Mouse (Mus musculus) liver, embryonic 14.5 days (tissue): ENCODE results near the gene Katna1. TPM values are rescaled to one million over a fixed set of nuclear protein-coding genes. Genes with fewer than 3 reads are reported as not detected.
"Not testable (repeated sequence)": the region's sequence is repeated elsewhere in the genome, so short reads cannot be mapped to it uniquely, and the experiment has no call there.

Experiments used
- ATAC-seq: fragments of 200-750 bp; cut with Nextera tagmentation; 2 replicates; pipeline ENCODE4 v1.8.0; 2017; ENCODE audit warnings: moderate number of reproducible peaks, mild to moderate bottlenecking, moderate library complexity; ENCODE audit not compliant: insufficient read depth
- DNase-seq, 3 experiments: peaks; one replicate each; pipeline ENCODE4 v3.0.0-alpha.2; 2012 to 2013; ENCODE audit warnings: low read depth in 3 of 3, low spot score in 3 of 3
- H3K27ac ChIP-seq: fragments of 300-500 bp; sonication (generic); 2 replicates; pipeline ENCODE4 v1.5.1; 2014; ENCODE audit warnings: moderate library complexity, mild to moderate bottlenecking, control low read depth, inconsistent platforms
- H3K27me3 ChIP-seq: fragments of 300-500 bp; sonication (generic); 2 replicates; pipeline ENCODE4 v1.6.1; 2014; ENCODE audit warnings: mild to moderate bottlenecking, low read length, moderate library complexity; ENCODE audit not compliant: control insufficient read depth, insufficient read depth
- H3K36me3 ChIP-seq: fragments of 300-500 bp; sonication (generic); replicated peaks from 2 replicates; pipeline ENCODE4 v1.6.1; 2014; ENCODE audit warnings: low read depth; ENCODE audit not compliant: control insufficient read depth, insufficient read depth
- H3K4me1 ChIP-seq, 2 experiments: fragments of 200-500 bp in 1 of 2; fragments of 300-500 bp in 1 of 2; sonication (generic) in 1 of 2; replicated peaks; 2 replicates each; pipeline ENCODE4 v1.6.1; 2012 to 2014; ENCODE audit warnings: antibody characterized with exemption in 1 of 2, inconsistent platforms in 1 of 2, low read length in 1 of 2; ENCODE audit not compliant: control insufficient read depth in 2 of 2, insufficient read depth in 2 of 2
- H3K4me2 ChIP-seq: fragments of 300-500 bp; sonication (generic); 2 replicates; pipeline ENCODE4 v1.6.1; 2014; ENCODE audit warnings: low read depth, mild to moderate bottlenecking, control low read depth, moderate library complexity
- H3K4me3 ChIP-seq, 2 experiments: fragments of 200-500 bp in 1 of 2; fragments of 300-500 bp in 1 of 2; sonication (generic) in 1 of 2; 2 replicates each; pipeline ENCODE4 v1.5.1; 2012 to 2014; ENCODE audit warnings: low read depth in 2 of 2, low read length in 2 of 2, mild to moderate bottlenecking in 2 of 2, control low read depth in 1 of 2, inconsistent platforms in 1 of 2, moderate library complexity in 1 of 2; ENCODE audit not compliant: insufficient read depth in 1 of 2
- H3K9ac ChIP-seq: fragments of 300-500 bp; sonication (generic); replicated peaks from 2 replicates; pipeline ENCODE4 v1.6.1; 2014; ENCODE audit warnings: mild to moderate bottlenecking, control low read depth, moderate library complexity
- H3K9me3 ChIP-seq: fragments of 300-500 bp; sonication (generic); 2 replicates; pipeline ENCODE4 v1.6.1; 2016; ENCODE audit warnings: low read length, mixed read lengths; ENCODE audit not compliant: control insufficient read depth
- CTCF ChIP-seq: IDR thresholded peaks from 2 replicates; pipeline ENCODE4 v1.5.1; 2016; ENCODE audit warnings: antibody characterized with exemption, low read depth, control low read depth
- EP300 ChIP-seq: IDR thresholded peaks from 2 replicates; pipeline ENCODE4 v1.6.1; 2016; ENCODE audit warnings: antibody characterized with exemption, low read depth
- WGBS: fragments of 180-500 bp; shearing (Covaris S2); extraction: QIAGEN DNeasy Blood & Tissue Kit; methylation state at CpG from one replicate; pipeline ENCODE4 v1.1.7; 2014; ENCODE audit not compliant: insufficient replicate concordance; 5-methylcytosine and 5-hydroxymethylcytosine counted together
- polyA plus RNA-seq, 2 experiments: library from polyadenylated mRNA; depleted of rRNA in 1 of 2; stranded (reverse) in 1 of 2; unstranded in 1 of 2; fragments of >200 nt; fragmentation: Nextera tagmentation in 1 of 2; extraction: Ambion mirVana in 1 of 2; gene quantifications; 2 replicates each; pipeline versions ENCODE4 v1.2.1 to v1.2.3; 2012 to 2014

Gene Katna1
- polyA plus RNA-seq, 2 experiments, result 6.9 to 31.6 TPM

GRCm38 (mm10) chr10:7715056-7715455 lies 10.7 kb upstream of the Katna1 start:
- TF ChIP-seq CTCF (no peak), EP300 (no peak)
- Histone ChIP-seq H3K9me3 (no peaks in the 10 kb centered on the region), H3K9ac (no peak overlapping the region), H3K36me3 (peaks cover 24% of the 10 kb centered on the region), H3K27ac (no peak overlapping the region), H3K27me3 (no peaks in the 10 kb centered on the region), H3K4me1 (no peaks in the 10 kb centered on the region), H3K4me3 (no peak overlapping the region), H3K4me2 (no peak overlapping the region)
- ATAC-seq (no peak), DNase-seq (no peak)
- WGBS, result 82% methylated on average over 7 of the region's 7 CpGs

GRCm38 (mm10) chr10:7726501-7726812 lies 657 bp downstream of the Katna1 start:
- ATAC-seq, result no peak
- H3K4me1 ChIP-seq, result peaks cover 5 to 10% of the 10 kb centered on the region in 2 experiments; a peak in 3 of 4 replicates
- peak overlapping the region; percentile 85 to 86 for H3K4me3 ChIP-seq
- no peaks in the 10 kb centered on the region for H3K36me3 ChIP-seq
- DNase-seq, result peak in 1 of 3 experiments; percentile 16
- H3K4me2 ChIP-seq, result peak overlapping the region; percentile 95
- 0% methylated on average over 8 of the region's 8 CpGs for WGBS
- peak overlapping the region; percentile 87 for H3K9ac ChIP-seq
- peak overlapping the region; percentile 40 for H3K27ac ChIP-seq
- no peaks in the 10 kb centered on the region for H3K27me3 ChIP-seq
- TF ChIP-seq CTCF (no peak), EP300 (no peak)
- H3K9me3 ChIP-seq, result no peaks in the 10 kb centered on the region

GRCm38 (mm10) chr10:7727011-7727410 lies 1.2 kb downstream of the Katna1 start:
- Histone ChIP-seq H3K4me1 (peaks cover 5 to 10% of the 10 kb centered on the region in 2 experiments; a peak in 3 of 4 replicates), H3K9me3 (no peaks in the 10 kb centered on the region), H3K4me3 (peak overlapping the region; percentile 40 to 86), H3K9ac (peak overlapping the region; percentile 60), H3K27ac (no peak overlapping the region), H3K4me2 (peak overlapping the region; percentile 95), H3K36me3 (no peaks in the 10 kb centered on the region), H3K27me3 (no peaks in the 10 kb centered on the region)
- TF ChIP-seq CTCF, result no peak
- TF ChIP-seq EP300, result no peak
- WGBS, result 11% methylated on average over 3 of the region's 3 CpGs
- ATAC-seq, result no peak
- no peak for DNase-seq

- H3K4me3 ChIP-seq, result no peak overlapping the region
- no peaks in the 10 kb centered on the region for H3K36me3 ChIP-seq
- no peaks in the 10 kb centered on the region for H3K9me3 ChIP-seq
- ATAC-seq (no peak), DNase-seq (no peak)
- no peak overlapping the region for H3K9ac ChIP-seq
- TF ChIP-seq EP300 (no peak), CTCF (no peak)
- H3K4me1 ChIP-seq, result peaks cover 3 to 10% of the 10 kb centered on the region in 2 experiments; a peak in 3 of 4 replicates
- no peak overlapping the region for H3K4me2 ChIP-seq
- no peak overlapping the region for H3K27ac ChIP-seq
- no peaks in the 10 kb centered on the region for H3K27me3 ChIP-seq
Measured at GRCm38 (mm10) chr10:7731582-7731981, 5.8 kb downstream of the Katna1 start.

GRCm38 (mm10) chr10:7737122-7737521 lies 11.3 kb downstream of the Katna1 start:
- H3K27ac ChIP-seq, result no peak overlapping the region
- no peak overlapping the region for H3K9ac ChIP-seq
- H3K27me3 ChIP-seq, result no peaks in the 10 kb centered on the region
- H3K9me3 ChIP-seq, result no peaks in the 10 kb centered on the region
- H3K36me3 ChIP-seq, result peaks cover 2% of the 10 kb centered on the region; the same call in 1 of the 2 replicates
- no peak for TF ChIP-seq CTCF
- TF ChIP-seq EP300, result no peak
- no peak overlapping the region for H3K4me3 ChIP-seq
- ATAC-seq (no peak), DNase-seq (no peak)
- H3K4me1 ChIP-seq, result peaks cover 6 to 14% of the 10 kb centered on the region in 2 experiments
- H3K4me2 ChIP-seq, result no peak overlapping the region

GRCm38 (mm10) chr10:7737914-7738313 lies 12.1 kb downstream of the Katna1 start:
- no peaks in the 10 kb centered on the region for H3K9me3 ChIP-seq
- peaks cover 6 to 14% of the 10 kb centered on the region in 2 experiments for H3K4me1 ChIP-seq
- H3K4me2 ChIP-seq, result no peak overlapping the region
- H3K36me3 ChIP-seq, result peaks cover 4% of the 10 kb centered on the region
- WGBS, result 25% methylated on average over 3 of the region's 3 CpGs
- no peak overlapping the region for H3K27ac ChIP-seq
- peak; percentile 43; the same call in 1 of the 2 replicates for TF ChIP-seq EP300
- no peak for TF ChIP-seq CTCF
- DNase-seq, result peak in 2 of 3 experiments; percentile 24 to 35
- ATAC-seq, result peak; percentile 79; the same call in 1 of the 2 replicates
- no peaks in the 10 kb centered on the region for H3K27me3 ChIP-seq
- no peak overlapping the region for H3K9ac ChIP-seq
- no peak overlapping the region for H3K4me3 ChIP-seq

- WGBS, result 89% methylated on average over 6 of the region's 6 CpGs
- not testable (repeated sequence) for DNase-seq
Measured at GRCm38 (mm10) chr10:7745528-7745927, 19.7 kb downstream of the Katna1 start.

More at GRCm38 (mm10) chr10:7745528-7745927, 19.7 kb downstream of the Katna1 start:
- H3K4me1 ChIP-seq, H3K27me3 ChIP-seq, H3K27ac ChIP-seq, H3K4me2 ChIP-seq, ATAC-seq, H3K9me3 ChIP-seq, H3K9ac ChIP-seq, H3K4me3 ChIP-seq: not testable (repeated sequence)
- peaks cover 12% of the 10 kb centered on the region for H3K36me3 ChIP-seq
